Mouse (Mus musculus) lung, postnatal 0 days (tissue): Measurements from ENCODE around the gene Rbm20.

Experiments
- CTCF ChIP-seq: IDR thresholded peaks from 2 replicates; pipeline ENCODE4 v1.5.1; 2016; ENCODE audit warnings: antibody characterized with exemption, mild to moderate bottlenecking
- EP300 ChIP-seq: IDR thresholded peaks from 2 replicates; pipeline ENCODE4 v1.6.1; 2016; ENCODE audit warnings: antibody characterized with exemption, mild to moderate bottlenecking, control low read depth

GRCm38 (mm10) chr19:53711261-53711890 is 34.3 kb downstream of the Rbm20 start:
- TF ChIP-seq CTCF, result no peak
- no peak for TF ChIP-seq EP300
